Mouse (Mus musculus) spleen, embryonic (tissue): ENCODE measurements around the gene Nmrk2.

ENCODE experiments used
- CTCF ChIA-PET: fragments of 350-600 bp; sonication (Branson Sonifier 250); formaldehyde crosslinking; loops from one replicate; lab custom pipeline; 2022; lab: Charles Lee

Gene Nmrk2

GRCm38 (mm10) chr10:81217964-81218363 is 16.1 kb upstream of the Nmrk2 start:
- CTCF ChIA-PET = interaction anchor here (0.9 to 1.5 kb wide), 5 partner anchors 18 to 113 kb away, joined by 3 to 6 read pairs (median 3); no protein-coding TSS in a partner anchor

GRCm38 (mm10) chr10:81217267-81217666 is 15.4 kb upstream of the Nmrk2 start:
- CTCF ChIA-PET = interaction anchor here (0.7 to 1.5 kb wide), 7 partner anchors 11 to 113 kb away, joined by 3 to 22 read pairs (median 5); no protein-coding TSS in a partner anchor

GRCm38 (mm10) chr10:81216810-81217209 is 15.0 kb upstream of the Nmrk2 start:
- CTCF ChIA-PET = interaction anchor here (0.7 to 1.5 kb wide), 4 partner anchors 11 to 29 kb away, joined by 3 to 22 read pairs (median 4); no protein-coding TSS in a partner anchor

- CTCF ChIA-PET = interaction anchor here (1.1 kb wide), 1 partner anchor 10 kb away, joined by 22 read pairs; no protein-coding TSS in a partner anchor
These were observed 14.4 kb upstream of the Nmrk2 start for GRCm38 (mm10) chr10:81216260-81216659.

GRCm38 (mm10) chr10:81210154-81210553 is 8.3 kb upstream of the Nmrk2 start:
- CTCF ChIA-PET = no interaction called here

GRCm38 (mm10) chr10:81204137-81204536 is 2.3 kb upstream of the Nmrk2 start:
- CTCF ChIA-PET = interaction anchor here (0.5 kb wide), 1 partner anchor 27 kb away, joined by 9 read pairs; no protein-coding TSS in a partner anchor

- CTCF ChIA-PET = interaction anchor here (0.5 kb wide), 1 partner anchor 28 kb away, joined by 9 read pairs; no protein-coding TSS in a partner anchor
These were observed 1.3 kb upstream of the Nmrk2 start for GRCm38 (mm10) chr10:81202978-81203720.

GRCm38 (mm10) chr10:81200605-81201287 is 1.1 kb downstream of the Nmrk2 start:
- CTCF ChIA-PET = interaction anchor here (0.9 kb wide), 1 partner anchor 17 kb away, joined by 3 read pairs; no protein-coding TSS in a partner anchor

GRCm38 (mm10) chr10:81200141-81200540 is 1.7 kb downstream of the Nmrk2 start:
- CTCF ChIA-PET = interaction anchor here (0.9 kb wide), 1 partner anchor 17 kb away, joined by 3 read pairs; no protein-coding TSS in a partner anchor

- CTCF ChIA-PET = interaction anchor here (0.6 to 0.9 kb wide), 2 partner anchors 19 to 458 kb away, joined by 3 to 7 read pairs; no protein-coding TSS in a partner anchor
These were observed 2.9 kb downstream of the Nmrk2 start for GRCm38 (mm10) chr10:81198990-81199389.

- CTCF ChIA-PET = interaction anchor here (0.6 to 0.9 kb wide), 3 partner anchors 20 to 1255 kb away, joined by 3 to 7 read pairs (median 7); no protein-coding TSS in a partner anchor
These were observed 3.6 kb downstream of the Nmrk2 start for GRCm38 (mm10) chr10:81198230-81198629.

GRCm38 (mm10) chr10:81197305-81197704 is 4.5 kb downstream of the Nmrk2 start:
- CTCF ChIA-PET = interaction anchor here (0.5 kb wide), 1 partner anchor 23 kb away, joined by 3 read pairs; no protein-coding TSS in a partner anchor

GRCm38 (mm10) chr10:81196470-81197065 is 5.3 kb downstream of the Nmrk2 start:
- CTCF ChIA-PET = interaction anchor here (0.6 to 1.6 kb wide), 2 partner anchors 21 to 68 kb away, joined by 6 read pairs; no protein-coding TSS in a partner anchor

- CTCF ChIA-PET = interaction anchor here (1.6 kb wide), 1 partner anchor 23 kb away, joined by 6 read pairs; no protein-coding TSS in a partner anchor
These were observed 6.6 kb downstream of the Nmrk2 start for GRCm38 (mm10) chr10:81195300-81195699.

- CTCF ChIA-PET = interaction anchor here (0.6 to 1.4 kb wide), 6 partner anchors 23 to 166 kb away, joined by 3 to 4 read pairs (median 3); partner anchors contain the start of gene Gipc3
These were observed 7.7 kb downstream of the Nmrk2 start for GRCm38 (mm10) chr10:81193991-81194774.

- CTCF ChIA-PET = interaction anchor here (0.5 to 1.4 kb wide), 4 partner anchors 17 to 302 kb away, joined by 3 to 7 read pairs (median 3); partner anchors contain the start of gene Eef2
These were observed 8.8 kb downstream of the Nmrk2 start for GRCm38 (mm10) chr10:81192968-81193501.

GRCm38 (mm10) chr10:81192270-81192967 is 9.4 kb downstream of the Nmrk2 start:
- CTCF ChIA-PET = interaction anchor here (0.6 to 1.4 kb wide), 2 partner anchors 25 to 303 kb away, joined by 3 read pairs; no protein-coding TSS in a partner anchor

- CTCF ChIA-PET = no interaction called here
These were observed 10.4 kb downstream of the Nmrk2 start for GRCm38 (mm10) chr10:81191342-81191982.
